Mouse (Mus musculus): ENCODE measurements around the gene Bcl11a.

Bcl11a gene

GRCm38 (mm10) chr11:24149462-24150220, 71.8 kb downstream of the Bcl11a start:
- DNase-seq (ENCODE audit: low spot score in 2 of 2): no peak

- DNase-seq (ENCODE audit: low spot score in 2 of 2): no peak
These were observed 74.4 kb downstream of the Bcl11a start for GRCm38 (mm10) chr11:24152076-24152784.

- no peak for DNase-seq (ENCODE audit: low spot score in 2 of 2)
These were observed 75.2 kb downstream of the Bcl11a start for GRCm38 (mm10) chr11:24153049-24153448.

- DNase-seq (ENCODE audit: low spot score in 2 of 2): no peak
These were observed 80.2 kb downstream of the Bcl11a start for GRCm38 (mm10) chr11:24158026-24158425.

- no peak for DNase-seq (ENCODE audit: low spot score in 2 of 2)
These were observed 81.8 kb downstream of the Bcl11a start for GRCm38 (mm10) chr11:24159656-24160055.

- no peak for DNase-seq (ENCODE audit: low spot score in 2 of 2)
These were observed 83.6 kb downstream of the Bcl11a start for GRCm38 (mm10) chr11:24161458-24161857.

- no peak for DNase-seq (ENCODE audit: low spot score in 2 of 2)
These were observed 84.2 kb downstream of the Bcl11a start for GRCm38 (mm10) chr11:24162056-24162455.

GRCm38 (mm10) chr11:24163072-24163471, 85.2 kb downstream of the Bcl11a start:
- no peak for DNase-seq (ENCODE audit: low spot score in 2 of 2)

- no peak for DNase-seq (ENCODE audit: low spot score in 2 of 2)
These were observed 86.2 kb downstream of the Bcl11a start for GRCm38 (mm10) chr11:24164065-24164464.

GRCm38 (mm10) chr11:24171675-24172285, 93.9 kb downstream of the Bcl11a start:
- DNase-seq (ENCODE audit: low spot score in 2 of 2): no peak

- DNase-seq (ENCODE audit: low spot score in 2 of 2): no peak
These were observed 94.7 kb downstream of the Bcl11a start for GRCm38 (mm10) chr11:24172585-24172984.

GRCm38 (mm10) chr11:24174161-24174792, 96.4 kb downstream of the Bcl11a start:
- DNase-seq (ENCODE audit: low spot score in 2 of 2): no peak

- no peak for DNase-seq (ENCODE audit: low spot score in 2 of 2)
These were observed 99.6 kb downstream of the Bcl11a start for GRCm38 (mm10) chr11:24177458-24177857.

GRCm38 (mm10) chr11:24178823-24179476, 101.1 kb downstream of the Bcl11a start:
- DNase-seq (ENCODE audit: low spot score in 2 of 2): no peak

GRCm38 (mm10) chr11:24180040-24180439, 102.2 kb downstream of the Bcl11a start:
- no peak for DNase-seq (ENCODE audit: low spot score in 2 of 2)

GRCm38 (mm10) chr11:24183501-24183900, 105.6 kb downstream of the Bcl11a start:
- no peak for DNase-seq (ENCODE audit: low spot score in 2 of 2)

GRCm38 (mm10) chr11:24184932-24185331, 107.1 kb downstream of the Bcl11a start:
- DNase-seq (ENCODE audit: low spot score in 2 of 2): peak in 1 of 2 experiments; percentile 66

GRCm38 (mm10) chr11:24190411-24190810, 112.6 kb downstream of the Bcl11a start:
- no peak for DNase-seq (ENCODE audit: low spot score in 2 of 2)

GRCm38 (mm10) chr11:24196460-24197190, 118.8 kb downstream of the Bcl11a start:
- no peak for DNase-seq (ENCODE audit: low spot score in 2 of 2)

- DNase-seq (ENCODE audit: low spot score in 2 of 2): no peak
These were observed 119.6 kb downstream of the Bcl11a start for GRCm38 (mm10) chr11:24197424-24197823.

- DNase-seq (ENCODE audit: low spot score in 2 of 2): peak in 1 of 2 experiments; percentile 24
These were observed 121.7 kb downstream of the Bcl11a start for GRCm38 (mm10) chr11:24199560-24199959.
